Mouse (Mus musculus): ENCODE results near the gene Mfrp.

Gene Mfrp

GRCm38 (mm10) chr9:44133287-44133686 is 31.8 kb downstream of the Mfrp start:
- TF ChIP-seq NANOG (IDR thresholded peaks at IDR 0.05; ENCODE audit: borderline replicate concordance, low read length): no peak
- TF ChIP-seq POU5F1 (IDR thresholded peaks at IDR 0.05; ENCODE audit: borderline replicate concordance, low read length): no peak
- TF ChIP-seq CTCF (conservative IDR thresholded peaks at IDR 0.05; ENCODE audit: low read length): no peak
- H3K36me3 ChIP-seq (ENCODE audit: insufficient read depth, low read length): peaks cover 21% of the 10 kb centered on the region
- no peaks in the 10 kb centered on the region for H3K9me3 ChIP-seq (ENCODE audit: low read length)
- peaks cover 56% of the 10 kb centered on the region for H3K27me3 ChIP-seq (ENCODE audit: insufficient read depth, low read length)
- no peak overlapping the region; the same call in none of the 2 replicates for H3K4me3 ChIP-seq (replicated peaks; ENCODE audit: low read length)
- peaks cover 80% of the 10 kb centered on the region for H3K4me1 ChIP-seq (replicated peaks; ENCODE audit: low read depth, low read length)

- Histone ChIP-seq H3K36me3 (ENCODE audit: insufficient read depth, low read length) (peaks cover 31% of the 10 kb centered on the region), H3K4me3 (replicated peaks; ENCODE audit: low read length) (peak within 1 kb of the TSS; percentile 86), H3K4me1 (replicated peaks; ENCODE audit: low read depth, low read length) (peaks cover 80% of the 10 kb centered on the region), H3K27me3 (ENCODE audit: insufficient read depth, low read length) (peaks cover 56% of the 10 kb centered on the region), H3K9me3 (ENCODE audit: low read length) (no peaks in the 10 kb centered on the region)
- no peak for TF ChIP-seq POU5F1 (IDR thresholded peaks at IDR 0.05; ENCODE audit: borderline replicate concordance, low read length)
- TF ChIP-seq NANOG (IDR thresholded peaks at IDR 0.05; ENCODE audit: borderline replicate concordance, low read length): no peak
- TF ChIP-seq CTCF (conservative IDR thresholded peaks at IDR 0.05; ENCODE audit: low read length): no peak
These were observed 32.7 kb downstream of the Mfrp start, which contains the start of gene Mcam for GRCm38 (mm10) chr9:44134101-44134850. Gene Mcam (plus strand): TSS chr9:44134469.

DNA sequence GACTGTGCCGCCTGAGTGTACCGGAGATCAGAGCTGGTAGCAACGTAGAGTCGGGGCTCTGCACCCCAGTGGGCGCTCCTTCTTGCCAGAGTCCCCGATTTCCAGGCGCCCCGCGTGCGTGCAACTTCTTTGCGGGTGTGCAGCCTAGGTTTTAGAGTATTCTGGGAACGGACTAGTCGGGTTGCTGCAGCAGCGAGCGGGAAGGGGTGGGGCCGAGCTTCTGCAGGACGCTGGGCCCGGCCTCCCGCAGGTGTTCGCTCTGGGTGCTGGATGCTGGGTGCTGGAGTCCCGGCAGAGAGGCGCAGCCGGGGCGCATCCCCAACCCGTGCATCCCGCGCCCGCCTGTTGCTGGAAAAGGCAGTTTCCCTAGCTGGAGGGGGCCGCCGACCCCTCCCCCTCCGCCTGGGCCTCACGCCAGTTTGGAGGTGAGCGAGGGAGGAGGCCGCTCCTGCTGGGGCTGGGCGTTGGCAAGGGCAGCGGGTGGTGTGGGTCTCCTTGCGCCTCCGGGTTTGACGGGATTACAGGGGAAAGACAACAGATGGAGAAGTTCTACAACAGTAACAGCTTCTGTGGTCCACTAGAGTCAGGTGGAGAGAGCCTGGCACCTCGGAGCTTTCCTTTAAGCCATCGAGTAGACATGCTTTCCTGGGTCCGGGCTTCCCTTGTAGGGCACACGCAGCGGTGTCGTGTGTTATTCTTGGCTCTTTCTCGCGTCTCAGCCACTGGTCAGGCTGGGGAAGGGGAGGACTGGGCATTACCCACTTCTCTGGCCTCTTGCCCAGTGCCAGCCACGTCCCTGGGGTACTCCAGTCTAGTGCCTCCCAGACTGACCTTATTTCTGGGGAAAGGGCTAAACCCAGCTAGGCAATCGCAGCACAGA is 33.6 kb downstream of the Mfrp start:
- Histone ChIP-seq H3K36me3 (ENCODE audit: insufficient read depth, low read length) (peaks cover 39% of the 10 kb centered on the region), H3K4me3 (replicated peaks; ENCODE audit: low read length) (peak overlapping the region; percentile 86), H3K4me1 (replicated peaks; ENCODE audit: low read depth, low read length) (peaks cover 80% of the 10 kb centered on the region), H3K9me3 (ENCODE audit: low read length) (no peaks in the 10 kb centered on the region), H3K27me3 (ENCODE audit: insufficient read depth, low read length) (peaks cover 56% of the 10 kb centered on the region)
- TF ChIP-seq NANOG (IDR thresholded peaks at IDR 0.05; ENCODE audit: borderline replicate concordance, low read length) (no peak), CTCF (conservative IDR thresholded peaks at IDR 0.05; ENCODE audit: low read length) (no peak), POU5F1 (IDR thresholded peaks at IDR 0.05; ENCODE audit: borderline replicate concordance, low read length) (no peak)

DNA sequence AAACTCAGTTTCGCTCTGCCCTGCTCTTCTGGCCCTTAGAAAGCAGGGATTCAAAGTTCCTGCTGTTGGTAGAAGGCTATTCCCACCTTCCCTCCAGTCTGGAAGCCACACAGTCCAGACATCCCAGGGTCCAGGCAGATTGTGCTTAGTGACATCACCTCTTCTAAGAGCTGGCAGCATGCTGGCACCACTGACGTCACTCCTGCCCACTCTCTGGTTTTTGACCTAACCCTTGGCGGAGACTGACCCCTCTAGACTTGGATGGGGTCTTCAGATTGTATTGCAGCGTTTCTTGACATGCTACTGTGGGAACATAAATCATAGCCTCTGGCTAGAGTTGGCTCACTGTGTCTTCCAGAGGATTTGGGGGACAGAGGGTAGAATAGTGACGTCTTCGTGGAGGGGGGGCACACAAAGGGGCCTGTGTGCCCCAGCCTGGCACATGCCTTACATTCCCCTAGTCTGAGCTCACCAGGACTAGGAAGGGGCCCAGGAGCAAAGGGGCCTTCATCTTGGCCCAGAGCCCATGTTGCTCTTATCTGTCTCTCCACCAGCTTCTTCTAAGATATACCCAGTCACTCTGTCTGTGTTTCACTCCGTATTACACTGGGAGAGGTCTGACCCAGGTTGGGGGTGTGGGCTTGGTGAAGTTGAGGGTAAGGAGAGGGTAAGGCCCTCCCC is 34.3 kb downstream of the Mfrp start:
- Histone ChIP-seq H3K27me3 (ENCODE audit: insufficient read depth, low read length) (peaks cover 56% of the 10 kb centered on the region), H3K4me3 (replicated peaks; ENCODE audit: low read length) (peak overlapping the region; percentile 86), H3K9me3 (ENCODE audit: low read length) (no peaks in the 10 kb centered on the region), H3K4me1 (replicated peaks; ENCODE audit: low read depth, low read length) (peaks cover 80% of the 10 kb centered on the region), H3K36me3 (ENCODE audit: insufficient read depth, low read length) (peaks cover 47% of the 10 kb centered on the region)
- no peak for TF ChIP-seq NANOG (IDR thresholded peaks at IDR 0.05; ENCODE audit: borderline replicate concordance, low read length)
- TF ChIP-seq POU5F1 (IDR thresholded peaks at IDR 0.05; ENCODE audit: borderline replicate concordance, low read length): no peak
- TF ChIP-seq CTCF (conservative IDR thresholded peaks at IDR 0.05; ENCODE audit: low read length): no peak

- H3K4me1 ChIP-seq (replicated peaks; ENCODE audit: low read depth, low read length): peaks cover 84% of the 10 kb centered on the region
- H3K4me3 ChIP-seq (replicated peaks; ENCODE audit: low read length): no peak overlapping the region
- H3K27me3 ChIP-seq (ENCODE audit: insufficient read depth, low read length): peaks cover 39% of the 10 kb centered on the region
- peaks cover 64% of the 10 kb centered on the region for H3K36me3 ChIP-seq (ENCODE audit: insufficient read depth, low read length)
- TF ChIP-seq POU5F1 (IDR thresholded peaks at IDR 0.05; ENCODE audit: borderline replicate concordance, low read length): no peak
- TF ChIP-seq NANOG (IDR thresholded peaks at IDR 0.05; ENCODE audit: borderline replicate concordance, low read length): no peak
- TF ChIP-seq CTCF (conservative IDR thresholded peaks at IDR 0.05; ENCODE audit: low read length): no peak
- H3K9me3 ChIP-seq (ENCODE audit: low read length): no peaks in the 10 kb centered on the region
These were observed 36.3 kb downstream of the Mfrp start for GRCm38 (mm10) chr9:44137846-44138245.

GRCm38 (mm10) chr9:44141951-44142350 is 40.4 kb downstream of the Mfrp start:
- no peaks in the 10 kb centered on the region for H3K27me3 ChIP-seq (ENCODE audit: insufficient read depth, low read length)
- peaks cover 81% of the 10 kb centered on the region for H3K36me3 ChIP-seq (ENCODE audit: insufficient read depth, low read length)
- 0 out of 2 replicates have a peak overlapping the region, but pooled peaks have one; percentile 10 for H3K4me3 ChIP-seq (replicated peaks; ENCODE audit: low read length)
- H3K4me1 ChIP-seq (replicated peaks; ENCODE audit: low read depth, low read length): peaks cover 72% of the 10 kb centered on the region
- H3K9me3 ChIP-seq (ENCODE audit: low read length): no peaks in the 10 kb centered on the region
- TF ChIP-seq POU5F1 (IDR thresholded peaks at IDR 0.05; ENCODE audit: borderline replicate concordance, low read length) (no peak), CTCF (conservative IDR thresholded peaks at IDR 0.05; ENCODE audit: low read length) (no peak), NANOG (IDR thresholded peaks at IDR 0.05; ENCODE audit: borderline replicate concordance, low read length) (no peak)

GRCm38 (mm10) chr9:44143421-44143820 is 41.9 kb downstream of the Mfrp start:
- H3K27me3 ChIP-seq (ENCODE audit: insufficient read depth, low read length): no peaks in the 10 kb centered on the region
- H3K36me3 ChIP-seq (ENCODE audit: insufficient read depth, low read length): peaks cover 78% of the 10 kb centered on the region
- H3K4me1 ChIP-seq (replicated peaks; ENCODE audit: low read depth, low read length): peaks cover 67% of the 10 kb centered on the region
- H3K9me3 ChIP-seq (ENCODE audit: low read length): no peaks in the 10 kb centered on the region
- H3K4me3 ChIP-seq (replicated peaks; ENCODE audit: low read length): peak overlapping the region; percentile 10; the same call in 1 of the 2 replicates
- TF ChIP-seq NANOG (IDR thresholded peaks at IDR 0.05; ENCODE audit: borderline replicate concordance, low read length) (no peak), POU5F1 (IDR thresholded peaks at IDR 0.05; ENCODE audit: borderline replicate concordance, low read length) (no peak), CTCF (conservative IDR thresholded peaks at IDR 0.05; ENCODE audit: low read length) (no peak)
